Mouse (Mus musculus) gastrocnemius, adult 8-10 months (tissue): ENCODE measurements around the gene Six4. TPM values are rescaled to one million over a fixed set of nuclear protein-coding genes. Genes with fewer than 3 reads are reported as not detected.
"Not testable (repeated sequence)": the region's sequence is repeated elsewhere in the genome, so short reads cannot be mapped to it uniquely, and the experiment has no call there.

Source experiments
- DNase-seq, 2 experiments: peaks; one replicate each; pipeline ENCODE4 v3.0.0; 2022; ENCODE audit warnings: low spot score in 2 of 2
- total RNA-seq, 4 experiments: library from RNA; stranded (reverse); gene quantifications; 2 replicates each; pipeline ENCODE4 v1.2.4; 2022

Gene Six4
- 10 to 100 TPM; 14.3 to 19.6 (median 17.5) TPM for total RNA-seq

- peak; percentile 85 to 87 for DNase-seq
Observed at GRCm38 (mm10) chr12:73113196-73113595, at the start of gene Six4. Six4 (minus strand) TSS chr12:73113456.

GRCm38 (mm10) chr12:73162408-73163181 lies 49.3 kb upstream of the Six4 start:
- no peak for DNase-seq

- no peak for DNase-seq
Observed at GRCm38 (mm10) chr12:73160341-73160740, 47.1 kb upstream of the Six4 start.

- no peak for DNase-seq
Observed at GRCm38 (mm10) chr12:73154150-73154549, 40.9 kb upstream of the Six4 start.

GRCm38 (mm10) chr12:73151038-73151437 lies 37.8 kb upstream of the Six4 start:
- not testable (repeated sequence) for DNase-seq

GRCm38 (mm10) chr12:73147236-73147635 lies 34.0 kb upstream of the Six4 start:
- peak in 1 of 2 experiments; percentile 18 for DNase-seq

GRCm38 (mm10) chr12:73140732-73141131 lies 27.5 kb upstream of the Six4 start:
- DNase-seq = no peak

GRCm38 (mm10) chr12:73125250-73125649 lies 12.0 kb upstream of the Six4 start:
- no peak for DNase-seq

- peak; percentile 60 to 69 for DNase-seq
Observed at GRCm38 (mm10) chr12:73123093-73124041, 10.1 kb upstream of the Six4 start, which contains the start of gene Mnat1. Mnat1 (plus strand) TSS chr12:73123717.

- DNase-seq = peak; percentile 26 to 42
Observed at GRCm38 (mm10) chr12:73112326-73113087, 749 bp downstream of the Six4 start.

GRCm38 (mm10) chr12:73111561-73112325 lies 1.5 kb downstream of the Six4 start:
- DNase-seq = peak in 1 of 2 experiments; percentile 44

- peak in 1 of 2 experiments; percentile 9 for DNase-seq
Observed at GRCm38 (mm10) chr12:73110431-73111111, 2.7 kb downstream of the Six4 start.

- no peak for DNase-seq
Observed at GRCm38 (mm10) chr12:73107821-73108220, 5.4 kb downstream of the Six4 start.

- DNase-seq = no peak
Observed at GRCm38 (mm10) chr12:73103713-73104112, 9.5 kb downstream of the Six4 start.

- no peak for DNase-seq
Observed at GRCm38 (mm10) chr12:73098593-73098992, 14.7 kb downstream of the Six4 start.

- DNase-seq = not testable (repeated sequence)
Observed at GRCm38 (mm10) chr12:73096177-73096576, 17.1 kb downstream of the Six4 start.

GRCm38 (mm10) chr12:73094605-73095004 lies 18.7 kb downstream of the Six4 start:
- DNase-seq = no peak

GRCm38 (mm10) chr12:73094189-73094588 lies 19.1 kb downstream of the Six4 start:
- DNase-seq = no peak

- no peak for DNase-seq
Observed at GRCm38 (mm10) chr12:73090672-73091335, 22.5 kb downstream of the Six4 start.
